Mouse (Mus musculus) E14TG2a.4 (cell line): ENCODE data around the gene Helq.

Source experiments
- CTCF ChIP-seq: conservative IDR thresholded peaks from 2 replicates; pipeline ENCODE4 v1.5.1; 2014; ENCODE audit warnings: low read length
- NANOG ChIP-seq: IDR thresholded peaks from 2 replicates; pipeline ENCODE4 v1.6.1; 2014; ENCODE audit warnings: borderline replicate concordance, low read length, mixed read lengths
- POU5F1 ChIP-seq: IDR thresholded peaks from 2 replicates; pipeline ENCODE4 v1.6.1; 2014; ENCODE audit warnings: low read length, borderline replicate concordance

DNA sequence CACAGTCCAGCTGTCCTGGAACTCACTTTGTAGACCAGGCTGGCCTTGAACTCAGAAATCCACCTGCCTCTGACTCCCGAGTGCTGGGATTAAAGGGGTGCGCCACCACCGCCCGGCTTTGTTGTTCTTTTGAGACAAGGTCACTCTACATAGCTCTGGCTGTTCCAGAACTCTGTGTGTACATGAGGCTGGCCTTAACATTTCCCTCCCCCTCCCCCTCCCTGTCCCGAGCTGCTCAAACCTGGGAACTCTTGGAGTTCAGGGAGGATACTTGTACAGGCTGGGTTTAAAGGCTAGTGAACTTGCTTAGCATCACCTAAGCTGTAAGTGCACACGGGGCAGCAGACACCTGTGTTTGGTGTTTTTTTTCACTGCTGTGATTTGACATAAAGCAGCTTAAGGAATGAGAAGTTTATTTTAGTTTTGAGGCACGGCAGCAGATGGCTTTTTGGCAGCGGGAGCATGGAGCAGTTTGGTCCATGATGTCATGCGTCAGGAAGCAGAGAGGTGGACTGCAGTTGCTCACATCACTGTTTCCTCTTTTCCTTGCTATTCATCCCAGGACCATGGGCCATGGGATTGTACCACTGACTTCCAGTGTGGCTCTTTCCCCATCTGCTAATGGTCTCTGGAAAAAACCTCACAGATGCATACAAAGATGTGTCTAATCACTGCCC lies 37.6 kb upstream of the Helq start:
- TF ChIP-seq CTCF, result no peak
- TF ChIP-seq POU5F1, result no peak
- TF ChIP-seq NANOG, result no peak
